Mouse (Mus musculus) Patski (cell line): ENCODE results near the gene Lsm7. TPM values are rescaled to one million over a fixed set of nuclear protein-coding genes. Genes with fewer than 3 reads are reported as not detected.

Experiments
- ATAC-seq: fragments of 100-300 bp; one replicate; pipeline ENCODE4 v1.8.0; 2021
- CTCF ChIA-PET: fragments of 350-600 bp; sonication (Branson Sonifier 250); formaldehyde crosslinking; loops from one replicate; lab custom pipeline; 2022; ENCODE audit warnings: inconsistent platforms; lab: Charles Lee
- POLR2A ChIA-PET: fragments of 350-600 bp; sonication (Branson Sonifier 250); formaldehyde crosslinking; loops from one replicate; lab custom pipeline; 2022; ENCODE audit warnings: antibody characterized with exemption, inconsistent platforms; lab: Charles Lee
- DNase-seq: peaks from one replicate; pipeline ENCODE4 v3.0.0-alpha.2; 2011; ENCODE audit warnings: low read depth, low spot score
- H3K27me3 ChIP-seq: fragments of 371-371 bp; one replicate; pipeline ENCODE4 v1.5.1; 2021
- CTCF ChIP-seq: fragments of 100-300 bp; IDR thresholded peaks from one replicate; pipeline ENCODE4 v1.5.1; 2021
- in situ Hi-C: fragments of 300-500 bp; cut with MboI; formaldehyde crosslinking; loops from 3 replicates; pipeline ENCODE4 v1.11.1; 2018; ENCODE audit warnings: low pct_unique_long_range_greater_than_20kb, mixed read lengths
- polyA plus RNA-seq: library from polyadenylated mRNA; unstranded; gene quantifications from one replicate; pipeline ENCODE4 v1.2.3, GENCODE M21; 2021

Lsm7 gene
- polyA plus RNA-seq, 1 experiment from 2014 or later: 77.8 TPM

GRCm38 (mm10) chr10:80806341-80807056, 48.5 kb downstream of the Lsm7 start:
- no peaks in the 10 kb centered on the region for H3K27me3 ChIP-seq
- DNase-seq (no peak), ATAC-seq (no peak)
- in situ Hi-C loops: no loop called here
- TF ChIP-seq CTCF: no peak
- ChIA-PET POLR2A (no interaction called here), CTCF (interaction anchor here (1.1 to 2.1 kb wide), 2 partner anchors 11 to 85 kb away, joined by 3 to 8 read pairs; no protein-coding TSS in a partner anchor)

GRCm38 (mm10) chr10:80805925-80806324, 49.1 kb downstream of the Lsm7 start:
- ChIA-PET POLR2A (no interaction called here), CTCF (interaction anchor here (0.6 to 2.1 kb wide), 6 partner anchors 12 to 85 kb away, joined by 3 to 8 read pairs (median 3); no protein-coding TSS in a partner anchor)
- in situ Hi-C loops: no loop called here
- DNase-seq (no peak), ATAC-seq (peak; percentile 24)
- no peaks in the 10 kb centered on the region for H3K27me3 ChIP-seq
- TF ChIP-seq CTCF: no peak

DNA sequence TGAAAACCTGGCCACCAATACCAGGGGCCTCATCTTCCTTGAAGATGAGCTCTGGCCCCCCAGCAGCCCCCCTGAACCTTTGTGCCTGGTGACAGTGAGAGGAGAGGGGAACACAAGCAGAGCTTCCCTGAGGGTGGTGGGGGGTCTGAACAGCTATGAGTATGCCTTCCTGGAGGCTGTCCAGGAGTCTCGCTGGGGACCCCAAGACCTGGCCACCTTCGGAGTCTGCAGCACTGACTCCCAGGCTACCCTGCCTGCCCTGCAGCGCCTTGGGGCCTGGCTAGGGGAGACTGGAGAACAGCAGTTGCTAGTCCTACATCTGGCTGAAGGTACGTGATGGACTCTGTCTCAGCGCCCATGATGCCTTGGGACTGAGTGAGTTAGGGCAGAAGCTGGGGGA, 49.7 kb downstream of the Lsm7 start:
- no peak for TF ChIP-seq CTCF
- in situ Hi-C loops: no loop called here
- no peak for DNase-seq
- ATAC-seq: no peak
- ChIA-PET CTCF (interaction anchor here (0.6 to 2.1 kb wide), 6 partner anchors 12 to 86 kb away, joined by 3 to 8 read pairs (median 3); no protein-coding TSS in a partner anchor), POLR2A (no interaction called here)
- no peaks in the 10 kb centered on the region for H3K27me3 ChIP-seq

DNA sequence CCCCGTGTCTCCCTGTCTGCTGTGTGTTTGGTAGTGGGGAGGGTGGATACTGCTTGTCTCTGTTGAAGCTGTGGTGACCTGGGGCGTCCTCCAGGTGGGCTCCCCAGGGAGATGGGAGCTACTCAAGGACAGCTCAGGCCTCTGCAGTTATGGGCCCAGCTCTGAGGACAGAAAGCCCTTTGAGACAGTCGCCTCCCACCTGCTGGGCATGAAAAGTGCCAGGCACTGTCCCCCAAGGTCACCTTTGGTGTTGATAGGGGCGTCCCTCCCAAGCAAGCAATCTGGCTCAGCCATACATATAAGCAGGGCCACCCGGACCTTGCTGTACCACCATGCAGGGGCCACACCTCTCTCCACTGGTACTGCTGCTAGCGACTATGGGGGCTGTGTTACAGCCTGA, 50.1 kb downstream of the Lsm7 start, which contains the start of gene Amh:
Gene Amh (plus strand): TSS at position 328 of the 400 bp plus-strand sequence.
- H3K27me3 ChIP-seq: no peaks in the 10 kb centered on the region
- CTCF ChIA-PET: interaction anchor here (0.9 to 2.1 kb wide), 2 partner anchors 13 to 54 kb away, joined by 3 to 8 read pairs; no protein-coding TSS in a partner anchor
- POLR2A ChIA-PET: no interaction called here
- TF ChIP-seq CTCF: no peak
- ATAC-seq: no peak
- no peak for DNase-seq
- in situ Hi-C loops: no loop called here

- in situ Hi-C loops: no loop called here
- DNase-seq (no peak), ATAC-seq (no peak)
- no peak for TF ChIP-seq CTCF
- no peaks in the 10 kb centered on the region for H3K27me3 ChIP-seq
- ChIA-PET POLR2A (no interaction called here), CTCF (interaction anchor here (2.1 kb wide), 1 partner anchor 13 kb away, joined by 8 read pairs; no protein-coding TSS in a partner anchor)
Measured at GRCm38 (mm10) chr10:80804340-80804739, 50.7 kb downstream of the Lsm7 start.

GRCm38 (mm10) chr10:80802996-80803395, 52.0 kb downstream of the Lsm7 start:
- in situ Hi-C loops: no loop called here
- no peaks in the 10 kb centered on the region for H3K27me3 ChIP-seq
- no peak for TF ChIP-seq CTCF
- CTCF ChIA-PET: no interaction called here
- POLR2A ChIA-PET: no interaction called here
- DNase-seq (no peak), ATAC-seq (no peak)

Other genes starting within 250 kb of the Lsm7 start
- 1.7 TPM for gene Gm49322, start 249.2 kb downstream of the Lsm7 start, polyA plus RNA-seq
- gene Csnk1g2, start 232.4 kb downstream of the Lsm7 start, polyA plus RNA-seq: 164 TPM
- gene Btbd2, start 198.1 kb downstream of the Lsm7 start, polyA plus RNA-seq: 70.4 TPM
- 124 TPM for gene Mknk2, start 177.1 kb downstream of the Lsm7 start, polyA plus RNA-seq
- 15.9 TPM for gene Mob3a, start 153.2 kb downstream of the Lsm7 start, polyA plus RNA-seq
- gene Izumo4, start 153.0 kb downstream of the Lsm7 start, polyA plus RNA-seq: 12.0 TPM
- 103 TPM for gene Ap3d1, start 112.9 kb downstream of the Lsm7 start, polyA plus RNA-seq
- 24.0 TPM for gene Dot1l, start 100.0 kb downstream of the Lsm7 start, polyA plus RNA-seq
- 66.7 TPM for gene Sf3a2, start 57.0 kb downstream of the Lsm7 start, polyA plus RNA-seq
- gene Plekhj1, start 56.6 kb downstream of the Lsm7 start, polyA plus RNA-seq: 77.0 TPM
- 0.47 TPM for gene Amh, start 50.0 kb downstream of the Lsm7 start, polyA plus RNA-seq
- gene Jsrp1, start 41.7 kb downstream of the Lsm7 start, polyA plus RNA-seq: not detected
- gene Oaz1, start 28.6 kb downstream of the Lsm7 start, polyA plus RNA-seq: 618 TPM
- gene Lingo3, start 11.2 kb downstream of the Lsm7 start, polyA plus RNA-seq: 0.10 TPM
- 36.8 TPM for gene Sppl2b, start 66 bp upstream of the Lsm7 start, polyA plus RNA-seq
- 0.04 TPM for gene Tmprss9, start 16.6 kb upstream of the Lsm7 start, polyA plus RNA-seq
- 253 TPM for gene Timm13, start 45.8 kb upstream of the Lsm7 start, polyA plus RNA-seq
- 24.7 TPM for gene Lmnb2, start 63.0 kb upstream of the Lsm7 start, polyA plus RNA-seq
- gene Gadd45b, start 74.9 kb upstream of the Lsm7 start, polyA plus RNA-seq: 53.8 TPM
- 7.2 TPM for gene Gng7, start 159.7 kb upstream of the Lsm7 start, polyA plus RNA-seq
- gene Diras1, start 170.5 kb upstream of the Lsm7 start, polyA plus RNA-seq: 0.33 TPM
- 14.3 TPM for gene Slc39a3, start 182.2 kb upstream of the Lsm7 start, polyA plus RNA-seq
- gene Sgta, start 205.0 kb upstream of the Lsm7 start, polyA plus RNA-seq: 129 TPM
- gene Thop1, start 214.8 kb upstream of the Lsm7 start, polyA plus RNA-seq: 43.3 TPM
- 0.08 TPM for gene Creb3l3, start 243.7 kb upstream of the Lsm7 start, polyA plus RNA-seq